Mouse (Mus musculus) heart, adult 11 months (tissue): ENCODE measurements around the gene Hykk.
A peak's percentile ranks its signal among the peaks of the same experiment; 100 is the strongest.

ENCODE experiments used
- DNase-seq: peaks from one replicate; pipeline ENCODE4 v3.0.0; 2022

The Hykk gene

GRCm38 (mm10) chr9:54981291-54982191 lies 64.5 kb downstream of the Hykk start:
- peak; percentile 73 for DNase-seq

GRCm38 (mm10) chr9:54982401-54982800 lies 65.3 kb downstream of the Hykk start:
- DNase-seq, result peak; percentile 37

GRCm38 (mm10) chr9:54990362-54990761 lies 73.3 kb downstream of the Hykk start:
- no peak for DNase-seq

GRCm38 (mm10) chr9:54994381-54994780 lies 77.3 kb downstream of the Hykk start:
- no peak for DNase-seq

GRCm38 (mm10) chr9:54995645-54996044 lies 78.6 kb downstream of the Hykk start:
- peak; percentile 73 for DNase-seq
